In genomic region chr5:89102560-89102959, GRCm38 (mm10) we compare ENCODE assay signal across 16 mouse cellular contexts.
"Had no signal": no experiment of that assay in that cellular context is flagged by ENCODE, and none has a peak within 500 bp of the region (broad histone marks: within the 10 kb centered on the region; RNA-seq: fewer than 3 reads in every experiment).

No protein-coding gene starts in this region.

- DNase-seq: kidney, adult 2 months; kidney, postnatal 14 days; left cerebral cortex, postnatal 4 days; lung, adult 18-20 months; lung, postnatal 4 days; right cerebral cortex, postnatal 14 days; thymus, adult 2 months; thymus, postnatal 25 days had no signal

- H3K27me3 ChIP-seq: intestine, embryonic 15.5 days; kidney, embryonic 15.5 days; limb, embryonic 13.5 days; midbrain, embryonic 15.5 days; neural tube, embryonic 13.5 days; stomach, embryonic 15.5 days had no signal

- H3K4me1 ChIP-seq: intestine, embryonic 15.5 days; kidney, embryonic 15.5 days; limb, embryonic 13.5 days; midbrain, embryonic 15.5 days; neural tube, embryonic 13.5 days; stomach, embryonic 15.5 days had no signal

- H3K36me3 ChIP-seq: intestine, embryonic 15.5 days; kidney, embryonic 15.5 days; limb, embryonic 13.5 days; midbrain, embryonic 10.5 days; midbrain, embryonic 15.5 days; neural tube, embryonic 13.5 days; stomach, embryonic 15.5 days had no signal

- H3K9ac ChIP-seq: intestine, embryonic 15.5 days; kidney, embryonic 15.5 days; limb, embryonic 13.5 days; liver, embryonic 14.5 days; midbrain, embryonic 15.5 days; neural tube, embryonic 13.5 days; stomach, embryonic 15.5 days had no signal

- H3K4me2 ChIP-seq: intestine, embryonic 15.5 days; kidney, embryonic 15.5 days; limb, embryonic 13.5 days; midbrain, embryonic 15.5 days; neural tube, embryonic 13.5 days; stomach, embryonic 15.5 days had no signal

- H3K9me3 ChIP-seq: intestine, embryonic 15.5 days; kidney, embryonic 15.5 days; limb, embryonic 13.5 days; midbrain, embryonic 10.5 days; midbrain, embryonic 15.5 days; neural tube, embryonic 13.5 days; stomach, embryonic 15.5 days had no signal

- H3K27ac ChIP-seq: intestine, embryonic 15.5 days; kidney, embryonic 15.5 days; limb, embryonic 13.5 days; liver, embryonic 14.5 days; midbrain, embryonic 10.5 days; midbrain, embryonic 15.5 days; neural tube, embryonic 13.5 days; stomach, embryonic 15.5 days had no signal

- ATAC-seq: intestine, embryonic 15.5 days; midbrain, embryonic 15.5 days had no signal

- H3K4me3 ChIP-seq: intestine, embryonic 15.5 days; kidney, embryonic 15.5 days; limb, embryonic 13.5 days; midbrain, embryonic 10.5 days; midbrain, embryonic 15.5 days; neural tube, embryonic 13.5 days; stomach, embryonic 15.5 days had no signal
